Mouse (Mus musculus): ENCODE results near the gene Hcrt. TPM values are rescaled to one million over a fixed set of nuclear protein-coding genes. Genes with fewer than 3 reads are reported as not detected.

Gene Hcrt
- polyA plus RNA-seq, 1 experiment from 2014 or later: not detected

- peak overlapping the region; percentile 60; the same call in 1 of the 2 replicates for H3K27ac ChIP-seq
- WGBS: 66% methylated on average over 2 of the region's 2 CpGs
- peaks cover 36% of the 10 kb centered on the region for H3K36me3 ChIP-seq (replicated peaks)
- DNase-seq (ENCODE audit: extremely low spot score, low spot score): no peak
- H3K27me3 ChIP-seq (ENCODE audit: poor library complexity, severe bottlenecking): no peaks in the 10 kb centered on the region
- H3K4me3 ChIP-seq: no peak overlapping the region
- H3K4me1 ChIP-seq: peaks cover 49% of the 10 kb centered on the region
- no peaks in the 10 kb centered on the region for H3K9me3 ChIP-seq
Measured at GRCm38 (mm10) chr11:100722493-100723028, 40.2 kb downstream of the Hcrt start.

- H3K36me3 ChIP-seq (replicated peaks): peaks cover 36% of the 10 kb centered on the region
- no peaks in the 10 kb centered on the region for H3K27me3 ChIP-seq (ENCODE audit: poor library complexity, severe bottlenecking)
- no peak overlapping the region for H3K4me3 ChIP-seq
- no peak for DNase-seq (ENCODE audit: extremely low spot score, low spot score)
- peaks cover 49% of the 10 kb centered on the region for H3K4me1 ChIP-seq
- 79% methylated on average over 8 of the region's 8 CpGs for WGBS
- H3K9me3 ChIP-seq: no peaks in the 10 kb centered on the region
- H3K27ac ChIP-seq: peak overlapping the region; percentile 60; the same call in 1 of the 2 replicates
Measured at GRCm38 (mm10) chr11:100721776-100722492, 40.8 kb downstream of the Hcrt start.

GRCm38 (mm10) chr11:100721254-100721653 is 41.5 kb downstream of the Hcrt start:
- H3K4me1 ChIP-seq: peaks cover 49% of the 10 kb centered on the region
- H3K27ac ChIP-seq: peak overlapping the region; percentile 60; the same call in 1 of the 2 replicates
- 66% methylated on average over 4 of the region's 4 CpGs for WGBS
- no peak for DNase-seq (ENCODE audit: extremely low spot score, low spot score)
- no peaks in the 10 kb centered on the region for H3K27me3 ChIP-seq (ENCODE audit: poor library complexity, severe bottlenecking)
- H3K9me3 ChIP-seq: no peaks in the 10 kb centered on the region
- peaks cover 43% of the 10 kb centered on the region for H3K36me3 ChIP-seq (replicated peaks)
- no peak overlapping the region for H3K4me3 ChIP-seq

- no peak for DNase-seq (ENCODE audit: extremely low spot score, low spot score)
- peak overlapping the region; percentile 60; the same call in 1 of the 2 replicates for H3K27ac ChIP-seq
- peaks cover 52% of the 10 kb centered on the region for H3K36me3 ChIP-seq (replicated peaks)
- no peaks in the 10 kb centered on the region for H3K9me3 ChIP-seq
- H3K4me1 ChIP-seq: peaks cover 50% of the 10 kb centered on the region
- no peak overlapping the region for H3K4me3 ChIP-seq
- no peaks in the 10 kb centered on the region for H3K27me3 ChIP-seq (ENCODE audit: poor library complexity, severe bottlenecking)
- 84% methylated on average over 5 of the region's 5 CpGs for WGBS
Measured at GRCm38 (mm10) chr11:100720345-100720744, 42.4 kb downstream of the Hcrt start.

GRCm38 (mm10) chr11:100719893-100720292 is 42.8 kb downstream of the Hcrt start:
- Histone ChIP-seq H3K9me3 (no peaks in the 10 kb centered on the region), H3K27me3 (ENCODE audit: poor library complexity, severe bottlenecking) (no peaks in the 10 kb centered on the region), H3K36me3 (replicated peaks) (peaks cover 55% of the 10 kb centered on the region), H3K4me1 (peaks cover 49% of the 10 kb centered on the region), H3K27ac (0 out of 2 replicates have a peak overlapping the region, but pooled peaks have one; percentile 3), H3K4me3 (no peak overlapping the region)
- WGBS: 85% methylated on average over 11 of the region's 11 CpGs
- no peak for DNase-seq (ENCODE audit: extremely low spot score, low spot score)

DNA sequence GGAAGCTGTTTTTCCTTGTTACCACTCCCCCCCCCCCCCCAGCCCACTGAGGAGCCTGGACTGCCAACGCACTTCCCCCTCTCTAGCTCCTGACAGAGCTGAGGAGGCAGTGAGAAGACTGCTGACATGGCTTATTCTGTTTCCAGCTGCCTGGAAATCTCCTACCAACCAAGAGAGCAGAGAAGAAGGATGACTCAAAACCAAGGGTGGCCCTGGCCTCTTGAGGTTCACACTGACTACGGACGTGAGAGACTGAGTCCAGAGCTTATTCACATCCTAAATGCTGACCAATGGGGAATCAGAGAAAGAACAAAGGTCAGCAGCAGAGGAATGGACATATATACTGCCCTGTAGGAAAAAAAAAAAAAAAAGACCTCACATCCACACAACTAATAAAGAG is 43.4 kb downstream of the Hcrt start:
- 89% methylated on average over 3 of the region's 3 CpGs for WGBS
- peaks cover 49% of the 10 kb centered on the region for H3K4me1 ChIP-seq
- H3K36me3 ChIP-seq (replicated peaks): peaks cover 57% of the 10 kb centered on the region
- H3K9me3 ChIP-seq: no peaks in the 10 kb centered on the region
- no peak overlapping the region for H3K4me3 ChIP-seq
- H3K27ac ChIP-seq: no peak overlapping the region
- no peaks in the 10 kb centered on the region for H3K27me3 ChIP-seq (ENCODE audit: poor library complexity, severe bottlenecking)
- no peak for DNase-seq (ENCODE audit: extremely low spot score, low spot score)

- Histone ChIP-seq H3K9me3 (no peaks in the 10 kb centered on the region), H3K27me3 (ENCODE audit: poor library complexity, severe bottlenecking) (no peaks in the 10 kb centered on the region), H3K4me3 (no peak overlapping the region), H3K27ac (no peak overlapping the region), H3K4me1 (peaks cover 51% of the 10 kb centered on the region), H3K36me3 (replicated peaks) (peaks cover 57% of the 10 kb centered on the region)
- WGBS: 88% methylated on average over 4 of the region's 4 CpGs
- DNase-seq (ENCODE audit: extremely low spot score, low spot score): no peak
Measured at GRCm38 (mm10) chr11:100718866-100719265, 43.9 kb downstream of the Hcrt start.

DNA sequence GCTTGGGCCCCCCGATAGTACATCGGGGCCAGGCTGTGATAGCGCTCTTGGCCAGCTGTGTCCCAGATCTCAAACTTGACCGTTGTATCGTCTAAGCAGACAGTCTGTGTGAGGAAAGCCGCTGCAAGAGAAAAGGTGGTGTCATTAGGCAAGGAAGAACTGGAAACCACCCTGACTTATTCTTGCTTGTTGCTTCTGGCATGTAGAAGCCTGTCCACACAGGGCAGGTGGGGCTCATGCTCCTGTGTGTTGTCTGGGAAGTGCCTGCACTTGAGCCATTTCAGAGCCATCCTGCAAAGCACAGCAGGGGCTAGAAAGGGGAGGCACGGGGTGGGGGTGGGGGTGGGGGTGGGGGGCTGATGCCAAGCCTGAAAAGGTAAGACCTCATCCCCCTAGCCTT is 44.3 kb downstream of the Hcrt start:
- Histone ChIP-seq H3K4me3 (no peak overlapping the region), H3K36me3 (replicated peaks) (peaks cover 57% of the 10 kb centered on the region), H3K4me1 (peaks cover 55% of the 10 kb centered on the region), H3K9me3 (no peaks in the 10 kb centered on the region), H3K27ac (no peak overlapping the region), H3K27me3 (ENCODE audit: poor library complexity, severe bottlenecking) (no peaks in the 10 kb centered on the region)
- WGBS: 91% methylated on average over 7 of the region's 7 CpGs
- DNase-seq (ENCODE audit: extremely low spot score, low spot score): no peak

DNA sequence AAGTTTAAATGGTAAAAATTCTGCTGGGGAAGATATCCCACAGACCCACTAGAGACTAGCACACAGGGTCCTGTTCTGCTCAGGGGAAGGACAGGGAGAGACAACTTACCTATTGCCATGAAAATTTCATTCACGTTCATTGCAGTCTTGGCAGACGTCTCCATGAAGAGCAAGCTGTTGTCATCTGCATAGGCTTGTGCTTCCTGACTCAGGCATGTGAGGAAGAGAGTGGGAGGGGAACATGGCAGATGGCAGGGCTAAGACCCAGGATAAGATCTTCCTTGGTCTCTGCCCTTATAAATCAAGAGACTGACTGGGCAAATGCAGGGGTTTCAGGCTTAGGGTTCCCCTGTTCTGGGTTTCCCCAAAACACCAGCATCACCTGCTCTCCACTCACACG is 46.1 kb downstream of the Hcrt start:
- Histone ChIP-seq H3K4me1 (peaks cover 60% of the 10 kb centered on the region), H3K9me3 (no peaks in the 10 kb centered on the region)
- 82% methylated on average over 3 of the region's 3 CpGs for WGBS

DNA sequence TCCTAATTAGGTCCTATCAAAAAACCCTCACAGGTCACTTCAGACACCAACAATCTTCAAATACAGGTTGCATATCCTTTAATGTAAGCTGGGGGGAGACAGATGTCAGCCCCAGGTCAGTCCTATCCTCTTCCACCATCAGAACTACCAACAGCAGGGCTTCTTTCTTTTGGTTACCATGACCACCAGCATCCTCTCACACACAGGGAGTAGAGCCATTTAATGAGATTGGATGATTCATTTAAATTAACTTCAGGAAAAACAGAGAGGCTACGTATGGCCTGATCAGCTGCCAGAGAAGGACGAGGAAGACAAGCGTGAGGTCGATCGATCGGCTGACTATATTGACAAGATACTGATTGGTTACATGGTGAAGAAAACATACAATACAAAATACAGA is 47.8 kb downstream of the Hcrt start:
- H3K36me3 ChIP-seq (replicated peaks): peaks cover 62% of the 10 kb centered on the region
- no peak overlapping the region for H3K27ac ChIP-seq
- H3K4me3 ChIP-seq: no peak overlapping the region
- H3K4me1 ChIP-seq: peaks cover 56% of the 10 kb centered on the region
- DNase-seq (ENCODE audit: extremely low spot score, low spot score): no peak
- WGBS: 88% methylated on average over 6 of the region's 6 CpGs
- no peaks in the 10 kb centered on the region for H3K27me3 ChIP-seq (ENCODE audit: poor library complexity, severe bottlenecking)
- H3K9me3 ChIP-seq: no peaks in the 10 kb centered on the region

More for the DNA sequence above, 46.1 kb downstream of the Hcrt start:
- no peak overlapping the region for H3K27ac ChIP-seq
- peaks cover 54% of the 10 kb centered on the region for H3K36me3 ChIP-seq (replicated peaks)
- DNase-seq (ENCODE audit: extremely low spot score, low spot score): no peak
- H3K4me3 ChIP-seq: no peak overlapping the region
- no peaks in the 10 kb centered on the region for H3K27me3 ChIP-seq (ENCODE audit: poor library complexity, severe bottlenecking)

- Histone ChIP-seq H3K36me3 (replicated peaks) (peaks cover 62% of the 10 kb centered on the region), H3K4me3 (peak overlapping the region; percentile 99), H3K4me1 (peaks cover 53% of the 10 kb centered on the region), H3K27ac (peak overlapping the region; percentile 99), H3K27me3 (ENCODE audit: poor library complexity, severe bottlenecking) (no peaks in the 10 kb centered on the region), H3K9me3 (no peaks in the 10 kb centered on the region)
- peak; percentile 65 for DNase-seq (ENCODE audit: extremely low spot score, low spot score)
- WGBS: 48% methylated on average over 6 of the region's 6 CpGs
Measured at GRCm38 (mm10) chr11:100714534-100714915, 48.2 kb downstream of the Hcrt start.

- Histone ChIP-seq H3K9me3 (no peaks in the 10 kb centered on the region), H3K27me3 (ENCODE audit: poor library complexity, severe bottlenecking) (no peaks in the 10 kb centered on the region), H3K36me3 (replicated peaks) (peaks cover 62% of the 10 kb centered on the region), H3K4me1 (peaks cover 53% of the 10 kb centered on the region), H3K27ac (peak within 1 kb of the TSS; percentile 99), H3K4me3 (peak within 1 kb of the TSS; percentile 99)
- 2% methylated on average over 38 of the region's 38 CpGs for WGBS
- DNase-seq (ENCODE audit: extremely low spot score, low spot score): peak; percentile 53
Measured at GRCm38 (mm10) chr11:100713735-100714533, 48.8 kb downstream of the Hcrt start, which contains the start of gene Hspb9. Gene Hspb9 (plus strand): TSS chr11:100713850.

DNA sequence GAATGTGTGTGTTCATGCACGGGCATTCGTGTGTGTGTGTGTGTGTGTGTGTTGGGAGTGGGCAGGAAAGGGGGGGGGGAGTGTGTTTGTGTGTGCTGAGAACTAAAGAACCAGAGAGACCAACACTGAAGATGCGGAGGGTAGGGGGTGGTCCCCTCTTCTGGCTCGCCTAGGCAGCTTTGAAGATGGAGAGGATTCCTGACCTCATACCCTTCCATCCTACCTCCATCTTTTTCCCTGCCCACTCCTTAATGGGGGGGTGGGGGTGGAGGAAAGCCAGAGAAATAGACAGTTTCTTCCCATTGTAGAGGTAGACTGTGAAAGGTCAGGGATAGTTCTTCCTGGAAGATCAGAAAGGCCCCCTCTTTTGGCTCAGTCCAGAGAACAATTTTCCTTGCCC is 49.6 kb downstream of the Hcrt start:
- Histone ChIP-seq H3K4me1 (peaks cover 53% of the 10 kb centered on the region), H3K36me3 (replicated peaks) (peaks cover 62% of the 10 kb centered on the region), H3K27me3 (ENCODE audit: poor library complexity, severe bottlenecking) (no peaks in the 10 kb centered on the region), H3K9me3 (no peaks in the 10 kb centered on the region), H3K4me3 (peak overlapping the region; percentile 99), H3K27ac (peak overlapping the region; percentile 99)
- no peak for DNase-seq (ENCODE audit: extremely low spot score, low spot score)
- 55% methylated on average over 4 of the region's 4 CpGs for WGBS
